Mouse (Mus musculus) CH12.LX (cell line): ENCODE data around the gene Xpc. TPM values are rescaled to one million over a fixed set of nuclear protein-coding genes. Genes with fewer than 3 reads are reported as not detected.

Experiments used
- DNase-seq: peaks from one replicate; pipeline ENCODE4 v3.0.0-alpha.2; 2013; ENCODE audit errors: extremely low read depth
- H3K27ac ChIP-seq: 2 replicates; pipeline ENCODE4 v1.5.1; 2012; ENCODE audit warnings: low read depth, mild to moderate bottlenecking, control low read depth, moderate library complexity; ENCODE audit not compliant: insufficient read depth
- H3K27me3 ChIP-seq: replicated peaks from 2 replicates; pipeline ENCODE3; 2012; ENCODE audit warnings: inconsistent platforms
- H3K36me3 ChIP-seq, 2 experiments: replicated peaks in 1 of 2; 2 replicates each; pipeline versions ENCODE3 to v1.6.1; 2012; ENCODE audit warnings: inconsistent platforms in 1 of 2, low read length in 1 of 2, mild to moderate bottlenecking in 1 of 2, mixed read lengths in 1 of 2, moderate library complexity in 1 of 2; ENCODE audit not compliant: control insufficient read depth in 1 of 2, insufficient read depth in 1 of 2
- H3K4me1 ChIP-seq, 2 experiments: 2 replicates each; pipeline ENCODE4 v1.6.1; 2012; ENCODE audit warnings: inconsistent platforms in 1 of 2, moderate library complexity in 1 of 2; ENCODE audit not compliant: insufficient read depth in 2 of 2, control insufficient read depth in 1 of 2
- H3K4me2 ChIP-seq: 2 replicates; pipeline ENCODE4 v1.6.1; 2012; ENCODE audit warnings: low read depth, mild to moderate bottlenecking, control low read depth; ENCODE audit not compliant: poor library complexity, insufficient read depth, severe bottlenecking
- H3K4me3 ChIP-seq, 3 experiments: fragments of 150-350 bp in 1 of 3; sonication (generic) in 1 of 3; replicated peaks in 1 of 3; 2 replicates each; pipeline versions ENCODE3 to v1.5.1; 2011 to 2012; ENCODE audit warnings: low read depth in 2 of 3, low read length in 2 of 3, mild to moderate bottlenecking in 2 of 3, moderate library complexity in 2 of 3, control low read depth in 1 of 3, improper control_type of control experiment in 1 of 3, inconsistent platforms in 1 of 3, mixed read lengths in 1 of 3; ENCODE audit not compliant: poor library complexity in 1 of 3
- H3K79me2 ChIP-seq: replicated peaks from 2 replicates; pipeline ENCODE4 v1.6.1; 2012; ENCODE audit warnings: mild to moderate bottlenecking, moderate library complexity; ENCODE audit not compliant: control insufficient read depth, poor library complexity, insufficient read depth, severe bottlenecking; ENCODE audit errors: extremely low read depth
- H3K9ac ChIP-seq: 2 replicates; pipeline ENCODE4 v1.6.1; 2012; ENCODE audit warnings: low read depth, mild to moderate bottlenecking, control low read depth, moderate library complexity; ENCODE audit not compliant: insufficient read depth
- H3K9me3 ChIP-seq: replicated peaks from 2 replicates; pipeline ENCODE3; 2012; ENCODE audit warnings: low read length, inconsistent platforms, mixed read lengths
- BHLHE40 ChIP-seq: IDR thresholded peaks from 2 replicates; pipeline ENCODE4 v1.6.1; 2011; ENCODE audit warnings: mild to moderate bottlenecking, low read depth, low read length, improper control_type of control experiment
- CHD1 ChIP-seq: IDR thresholded peaks from 2 replicates; pipeline ENCODE4 v1.6.1; 2012; ENCODE audit warnings: low read depth, low read length, improper control_type of control experiment, inconsistent platforms
- CTCF ChIP-seq, 2 experiments: IDR thresholded peaks in 1 of 2; conservative IDR thresholded peaks in 1 of 2; 2 replicates each; pipeline ENCODE4 v1.5.1; 2011 to 2012; ENCODE audit warnings: low read depth in 2 of 2, low read length in 2 of 2, improper control_type of control experiment in 1 of 2, inconsistent platforms in 1 of 2, mild to moderate bottlenecking in 1 of 2, moderate library complexity in 1 of 2
- E2F4 ChIP-seq: IDR thresholded peaks from 2 replicates; pipeline ENCODE4 v1.6.1; 2011; ENCODE audit warnings: low read depth, low read length, improper control_type of control experiment; ENCODE audit not compliant: insufficient replicate concordance
- EP300 ChIP-seq: IDR thresholded peaks from 2 replicates; pipeline ENCODE4 v1.6.1; 2011; ENCODE audit warnings: low read length, improper control_type of control experiment
- GABPA ChIP-seq: IDR thresholded peaks from 2 replicates; pipeline ENCODE4 v1.6.1; 2012; ENCODE audit warnings: low read depth, low read length, improper control_type of control experiment, inconsistent platforms; ENCODE audit not compliant: insufficient replicate concordance
- HCFC1 ChIP-seq: IDR thresholded peaks from 2 replicates; pipeline ENCODE4 v1.6.1; 2012; ENCODE audit warnings: low read depth, mild to moderate bottlenecking, inconsistent platforms, low read length, improper control_type of control experiment
- IRF4 ChIP-seq: IDR thresholded peaks from 2 replicates; pipeline ENCODE4 v1.6.1; 2014; ENCODE audit warnings: low read depth, mild to moderate bottlenecking, inconsistent platforms, low read length, improper control_type of control experiment
- JUND ChIP-seq: conservative IDR thresholded peaks from 2 replicates; pipeline ENCODE4 v1.6.1; 2011; ENCODE audit warnings: low read depth, low read length, improper control_type of control experiment
- MAFK ChIP-seq: IDR thresholded peaks from 2 replicates; pipeline ENCODE4 v1.6.1; 2011; ENCODE audit warnings: low read length, improper control_type of control experiment; ENCODE audit not compliant: insufficient replicate concordance
- MAZ ChIP-seq: IDR thresholded peaks from 2 replicates; pipeline ENCODE4 v1.6.1; 2012; ENCODE audit warnings: low read depth, mild to moderate bottlenecking, inconsistent platforms, low read length, improper control_type of control experiment, moderate library complexity
- MEF2A ChIP-seq: IDR thresholded peaks from 2 replicates; pipeline ENCODE4 v1.6.1; 2014; ENCODE audit warnings: low read depth, mild to moderate bottlenecking, inconsistent platforms, low read length, improper control_type of control experiment, borderline replicate concordance
- NELFE ChIP-seq: IDR thresholded peaks from 2 replicates; pipeline ENCODE4 v1.6.1; 2011; ENCODE audit warnings: low read depth, low read length, improper control_type of control experiment
- PAX5 ChIP-seq: IDR thresholded peaks from 2 replicates; pipeline ENCODE4 v1.6.1; 2012; ENCODE audit warnings: low read length, inconsistent platforms, mixed read lengths
- POLR2A ChIP-seq: IDR thresholded peaks from 2 replicates; pipeline ENCODE4 v1.6.1; 2011; ENCODE audit warnings: low read depth, mild to moderate bottlenecking, improper control_type of control experiment, low read length
- POLR2AphosphoS2 ChIP-seq: IDR thresholded peaks from 2 replicates; pipeline ENCODE4 v1.6.1; 2011; ENCODE audit warnings: low read depth, low read length, improper control_type of control experiment
- RAD21 ChIP-seq: IDR thresholded peaks from 2 replicates; pipeline ENCODE4 v1.6.1; 2011; ENCODE audit warnings: low read depth, mild to moderate bottlenecking, low read length, improper control_type of control experiment, moderate library complexity
- RCOR1 ChIP-seq: conservative IDR thresholded peaks from 2 replicates; pipeline ENCODE4 v1.6.1; 2012; ENCODE audit warnings: low read depth, mild to moderate bottlenecking, inconsistent platforms, low read length, improper control_type of control experiment
- SIN3A ChIP-seq: IDR thresholded peaks from 2 replicates; pipeline ENCODE4 v1.6.1; 2012; ENCODE audit warnings: low read length, improper control_type of control experiment, inconsistent platforms
- SMC3 ChIP-seq: IDR thresholded peaks from 2 replicates; pipeline ENCODE4 v1.6.1; 2011; ENCODE audit warnings: low read depth, low read length, improper control_type of control experiment
- TBP ChIP-seq: conservative IDR thresholded peaks from 2 replicates; pipeline ENCODE4 v1.6.1; 2011; ENCODE audit warnings: low read depth, low read length, improper control_type of control experiment
- TCF12 ChIP-seq: IDR thresholded peaks from 2 replicates; pipeline ENCODE4 v1.6.1; 2014; ENCODE audit warnings: low read depth, mild to moderate bottlenecking, inconsistent platforms, low read length, improper control_type of control experiment
- ZC3H11A ChIP-seq: IDR thresholded peaks from 2 replicates; pipeline ENCODE4 v1.6.1; 2012; ENCODE audit warnings: low read depth, mild to moderate bottlenecking, inconsistent platforms, low read length, improper control_type of control experiment
- ZKSCAN1 ChIP-seq: IDR thresholded peaks from 2 replicates; pipeline ENCODE4 v1.6.1; 2012; ENCODE audit warnings: low read depth, inconsistent platforms, low read length, improper control_type of control experiment, borderline replicate concordance
- ZMIZ1 ChIP-seq: IDR thresholded peaks from 2 replicates; pipeline ENCODE4 v1.6.1; 2012; ENCODE audit warnings: low read depth, mild to moderate bottlenecking, inconsistent platforms, low read length, improper control_type of control experiment
- dilution Hi-C: fragments of 300-500 bp; cut with MboI; formaldehyde crosslinking; loops from 2 replicates; pipeline ENCODE4 v1.14.3; 2020; ENCODE audit warnings: low sequenced_read_pairs; ENCODE audit not compliant: extremely low pct_unique_long_range_greater_than_20kb, extremely low pct_ligation_motif_present
- in situ Hi-C: fragments of 300-500 bp; cut with MboI; formaldehyde crosslinking; loops from 3 replicates; pipeline ENCODE4 v1.14.3; 2019; ENCODE audit warnings: low sequenced_read_pairs, low pct_ligation_motif_present, low pct_unique_long_range_greater_than_20kb, mixed read lengths
- polyA plus RNA-seq: library from polyadenylated mRNA; unstranded; fragments of >175 nt; gene quantifications from 2 replicates; pipeline ENCODE4 v1.2.1, GENCODE M21; 2012; ENCODE audit warnings: low read depth; ENCODE audit not compliant: insufficient read length
- total RNA-seq, 2 experiments: library from RNA; depleted of rRNA; stranded (reverse); fragments of 300-350 nt in 1 of 2; fragments of >200 nt in 1 of 2; gene quantifications; 2 replicates each; pipeline ENCODE4 v1.2.3; 2012 to 2014

Gene Xpc
- total and polyA plus RNA-seq, 3 experiments, result 7.8 to 11.7 (median 8.2) TPM

DNA sequence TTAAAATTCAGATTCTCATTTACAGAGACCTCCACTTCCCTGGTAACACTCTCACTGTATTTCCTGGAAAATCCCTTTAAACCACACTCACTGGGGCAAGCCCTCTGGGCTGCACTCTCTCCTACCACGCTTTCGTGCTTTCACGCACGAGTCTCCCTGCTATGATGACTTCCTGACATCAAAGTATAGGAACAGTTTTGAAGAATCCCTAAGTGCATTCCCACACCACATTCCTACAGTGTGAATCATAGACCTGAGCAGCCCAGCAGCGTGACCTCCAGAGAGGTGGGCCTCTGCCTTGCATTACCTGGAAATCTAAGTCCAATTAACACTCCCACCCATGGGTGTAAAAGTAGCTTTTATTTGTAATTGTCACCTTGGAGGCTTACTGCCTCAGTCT, 61.1 kb downstream of the Xpc start:
- Histone ChIP-seq H3K9me3 (peaks cover 3% of the 10 kb centered on the region), H3K79me2 (no peaks in the 10 kb centered on the region), H3K4me3 (no peak overlapping the region), H3K27ac (no peak overlapping the region), H3K4me2 (no peak overlapping the region), H3K9ac (no peak overlapping the region), H3K27me3 (peaks cover 47% of the 10 kb centered on the region), H3K36me3 (no peaks in the 10 kb centered on the region), H3K4me1 (peaks cover 0 to 2% of the 10 kb centered on the region in 2 experiments; a peak in 1 of 4 replicates)
- in situ Hi-C loops (no loop called here), dilution Hi-C loops (no loop called here)
- TF ChIP-seq MAZ (no peak), ZKSCAN1 (no peak), SMC3 (no peak), MAFK (no peak), POLR2A (no peak), SIN3A (no peak), GABPA (no peak), JUND (no peak), BHLHE40 (no peak), MEF2A (no peak), HCFC1 (no peak)
- no peak for DNase-seq

- peaks cover 3% of the 10 kb centered on the region for H3K9me3 ChIP-seq
- no peak overlapping the region for H3K9ac ChIP-seq
- dilution Hi-C loops, result no loop called here
- H3K4me1 ChIP-seq, result peaks cover 0 to 2% of the 10 kb centered on the region in 2 experiments; a peak in 1 of 4 replicates
- H3K27ac ChIP-seq, result no peak overlapping the region
- no peak for DNase-seq
- peaks cover 67% of the 10 kb centered on the region for H3K27me3 ChIP-seq
- no peaks in the 10 kb centered on the region for H3K79me2 ChIP-seq
- no peak for TF ChIP-seq SIN3A
- in situ Hi-C loops, result no loop called here
- no peak overlapping the region for H3K4me2 ChIP-seq
- no peaks in the 10 kb centered on the region for H3K36me3 ChIP-seq
- no peak overlapping the region for H3K4me3 ChIP-seq
Observed at GRCm38 (mm10) chr6:91452056-91452455, 63.6 kb downstream of the Xpc start.

DNA sequence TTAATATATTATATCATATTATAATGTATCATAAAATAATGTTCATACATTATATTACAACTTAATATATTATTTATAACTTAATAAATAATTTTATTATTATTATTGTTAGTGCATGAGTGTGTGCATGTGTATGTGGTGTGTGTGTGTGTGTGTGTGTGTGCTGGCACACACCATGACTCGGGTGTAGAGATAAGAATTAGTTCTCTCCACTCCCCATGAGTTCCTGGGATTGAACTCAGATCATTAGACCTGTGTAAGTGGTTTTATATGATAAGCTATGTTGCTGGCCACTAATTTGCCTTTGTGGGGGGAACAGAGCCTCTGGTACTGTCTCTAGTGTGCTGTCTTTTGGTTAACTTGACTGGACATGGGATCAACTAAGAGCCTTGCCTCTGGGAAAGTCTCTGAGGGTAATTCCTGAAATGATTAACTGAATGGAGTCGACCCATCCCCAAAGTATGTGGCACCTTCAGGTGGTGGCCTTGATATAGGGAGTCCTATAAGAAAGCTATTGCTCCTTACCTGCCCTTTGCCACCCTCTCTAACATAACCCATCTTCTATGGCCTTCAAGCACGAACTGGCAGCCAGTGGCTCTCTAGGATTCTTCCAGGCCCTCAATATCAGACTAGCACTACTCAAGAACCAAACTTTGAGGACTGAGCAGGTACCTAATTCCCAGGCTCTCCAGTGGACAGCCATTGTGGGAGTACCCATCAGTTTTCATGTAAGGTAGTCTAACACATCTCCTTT, 66.0 kb downstream of the Xpc start:
- Histone ChIP-seq H3K36me3 (no peaks in the 10 kb centered on the region), H3K79me2 (no peaks in the 10 kb centered on the region), H3K4me2 (no peak overlapping the region), H3K9me3 (no peaks in the 10 kb centered on the region), H3K9ac (no peak overlapping the region), H3K27me3 (peaks cover 83% of the 10 kb centered on the region), H3K4me3 (no peak overlapping the region), H3K4me1 (peaks cover 0 to 2% of the 10 kb centered on the region in 2 experiments; a peak in 1 of 4 replicates), H3K27ac (no peak overlapping the region)
- dilution Hi-C loops (no loop called here), in situ Hi-C loops (no loop called here)
- TF ChIP-seq BHLHE40 (no peak), NELFE (no peak), E2F4 (no peak), CTCF (conservative IDR thresholded peaks at IDR 0.05 in 1 of 2, IDR thresholded peaks at IDR 0.05 in 1 of 2; ENCODE audit: low read depth in 2 of 2, low read length in 2 of 2) (no peak), PAX5 (no peak), TCF12 (no peak), JUND (no peak), SIN3A (no peak), POLR2AphosphoS2 (no peak), POLR2A (no peak), RCOR1 (no peak), MAZ (no peak), TBP (no peak), MAFK (no peak), RAD21 (no peak), EP300 (no peak), CHD1 (no peak), IRF4 (no peak), ZMIZ1 (no peak), ZC3H11A (no peak)
- no peak for DNase-seq
